Mouse (Mus musculus) retina, postnatal 1 day (tissue): Measurements from ENCODE around the gene Eng.
A peak's percentile ranks its signal among the peaks of the same experiment; 100 is the strongest.

Experiments
- DNase-seq: peaks from one replicate; pipeline ENCODE4 v3.0.0-alpha.2; 2012

Eng gene

GRCm38 (mm10) chr2:32682721-32683417 lies 36.5 kb downstream of the Eng start:
- DNase-seq, result no peak

- DNase-seq, result no peak
Observed at GRCm38 (mm10) chr2:32683701-32684100, 37.3 kb downstream of the Eng start.

DNA sequence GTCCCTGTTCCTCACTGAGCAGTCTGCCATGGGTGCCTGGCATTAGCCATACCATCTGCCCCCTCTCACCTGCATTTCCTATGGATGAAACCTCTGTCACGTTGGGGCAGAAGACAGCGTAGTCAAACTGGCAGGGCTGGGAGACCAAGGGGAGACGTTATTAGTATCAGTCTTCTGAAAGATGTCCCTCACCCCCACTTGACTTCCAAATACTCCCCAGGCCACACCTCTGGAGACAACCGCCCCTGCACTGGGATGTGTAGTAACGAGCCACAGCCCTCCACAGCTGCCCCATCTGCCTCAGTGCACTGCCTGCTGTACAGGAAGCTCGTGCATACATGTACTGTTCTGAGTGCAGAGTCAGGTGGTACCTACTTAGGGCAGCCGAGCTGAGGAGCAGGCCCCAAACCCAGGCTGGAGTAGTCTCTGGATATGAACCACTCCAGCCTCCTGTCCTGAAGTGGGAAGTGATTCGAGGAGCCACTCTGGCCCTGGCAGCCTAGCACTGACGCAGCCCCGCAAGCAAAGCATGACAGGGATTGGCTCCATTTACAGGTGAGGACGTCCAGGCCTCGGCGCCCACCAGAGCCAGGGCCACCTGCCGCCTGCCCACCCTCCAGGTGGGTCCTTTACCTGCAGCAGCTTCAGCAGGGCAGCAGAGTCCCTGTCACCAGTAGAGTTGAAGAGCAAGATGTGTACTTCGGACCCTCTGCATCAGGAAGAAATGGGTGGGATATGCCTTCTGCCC lies 38.5 kb downstream of the Eng start:
- no peak for DNase-seq

GRCm38 (mm10) chr2:32685807-32686206 lies 39.4 kb downstream of the Eng start:
- no peak for DNase-seq

DNA sequence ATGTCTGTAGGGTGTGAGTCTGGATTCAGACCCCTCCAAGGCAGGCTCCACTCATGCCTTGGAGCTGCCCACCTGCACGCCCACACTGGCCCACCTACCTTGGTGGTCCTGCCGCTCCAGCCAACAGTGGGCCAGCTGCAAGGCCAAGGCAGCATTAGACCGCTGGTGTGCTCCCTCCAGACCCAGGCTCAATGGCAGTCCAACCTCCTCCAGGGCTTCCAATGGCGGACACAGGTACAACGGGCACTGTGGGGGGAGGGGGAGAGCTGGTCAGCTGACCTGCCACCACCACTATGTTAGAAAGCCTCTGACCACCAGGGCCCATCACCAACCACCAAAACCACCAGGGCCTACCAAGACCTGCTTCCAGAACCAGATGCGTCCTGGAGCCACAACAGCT lies 40.2 kb downstream of the Eng start:
- DNase-seq, result no peak

DNA sequence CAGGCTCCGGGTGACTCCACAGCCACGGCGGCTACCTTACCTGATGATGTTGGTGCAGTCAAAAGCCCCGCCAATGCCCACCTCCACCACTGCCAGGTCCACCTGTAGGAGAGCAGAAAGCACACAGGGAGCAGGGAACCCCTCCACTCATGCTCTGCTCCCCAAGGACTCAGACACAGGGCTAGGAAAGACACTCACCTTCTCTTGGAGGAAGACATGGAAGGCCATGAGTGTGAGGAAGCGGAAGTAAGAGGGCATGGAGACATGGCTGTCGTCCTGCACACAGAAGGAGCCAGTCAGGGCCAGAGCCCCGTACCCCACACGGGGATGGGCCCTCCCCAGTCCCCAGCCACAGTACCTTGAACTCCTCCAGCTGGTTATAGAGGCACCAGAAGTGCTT lies 41.2 kb downstream of the Eng start:
- DNase-seq, result no peak

DNA sequence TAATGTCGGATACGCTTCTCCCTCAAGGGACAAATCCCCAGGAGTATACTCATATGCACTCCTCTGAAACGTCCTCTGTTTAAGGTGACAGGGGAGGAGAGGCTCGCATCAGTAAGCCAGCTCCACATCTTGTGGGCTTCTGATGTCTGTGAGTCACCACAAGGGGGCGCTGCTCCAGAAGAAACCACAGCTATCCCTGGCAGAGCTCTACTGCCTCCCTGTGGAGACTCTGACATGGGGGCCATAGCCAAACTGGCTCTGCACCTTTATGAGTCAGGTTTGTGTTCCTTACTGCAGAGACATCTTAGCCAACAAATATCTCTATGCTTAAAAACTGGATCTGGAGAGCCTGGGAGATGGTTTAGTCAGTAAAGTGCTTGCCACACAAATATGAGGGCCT lies 43.0 kb downstream of the Eng start:
- peak; percentile 92 for DNase-seq

- no peak for DNase-seq
Observed at GRCm38 (mm10) chr2:32691041-32691440, 44.6 kb downstream of the Eng start.

DNA sequence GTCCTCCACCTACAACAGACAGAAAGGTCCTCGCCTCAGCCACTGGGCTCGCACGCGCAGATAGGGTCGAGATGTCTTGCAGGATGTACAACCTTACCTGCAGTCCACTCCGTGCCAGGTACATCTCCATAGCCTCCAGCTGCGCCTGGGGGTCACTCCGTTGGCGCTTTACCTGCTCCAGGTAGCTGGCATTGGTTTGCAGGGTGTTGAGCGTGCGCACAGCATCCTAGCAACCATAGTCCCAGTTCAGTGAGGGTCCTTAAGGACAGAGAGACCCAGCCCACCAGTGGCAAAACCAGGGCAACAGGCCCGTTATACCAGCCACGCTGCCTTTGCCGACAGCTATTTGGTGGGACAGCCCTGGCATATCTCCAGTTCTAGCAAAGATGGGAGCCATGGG lies 46.1 kb downstream of the Eng start:
- no peak for DNase-seq

GRCm38 (mm10) chr2:32693282-32693681 lies 46.9 kb downstream of the Eng start:
- peak; percentile 26 for DNase-seq

- DNase-seq, result peak; percentile 99
Observed at GRCm38 (mm10) chr2:32693823-32694411, 47.5 kb downstream of the Eng start.

GRCm38 (mm10) chr2:32694691-32695090 lies 48.3 kb downstream of the Eng start:
- DNase-seq, result no peak

GRCm38 (mm10) chr2:32699680-32700079 lies 53.3 kb downstream of the Eng start:
- no peak for DNase-seq

DNA sequence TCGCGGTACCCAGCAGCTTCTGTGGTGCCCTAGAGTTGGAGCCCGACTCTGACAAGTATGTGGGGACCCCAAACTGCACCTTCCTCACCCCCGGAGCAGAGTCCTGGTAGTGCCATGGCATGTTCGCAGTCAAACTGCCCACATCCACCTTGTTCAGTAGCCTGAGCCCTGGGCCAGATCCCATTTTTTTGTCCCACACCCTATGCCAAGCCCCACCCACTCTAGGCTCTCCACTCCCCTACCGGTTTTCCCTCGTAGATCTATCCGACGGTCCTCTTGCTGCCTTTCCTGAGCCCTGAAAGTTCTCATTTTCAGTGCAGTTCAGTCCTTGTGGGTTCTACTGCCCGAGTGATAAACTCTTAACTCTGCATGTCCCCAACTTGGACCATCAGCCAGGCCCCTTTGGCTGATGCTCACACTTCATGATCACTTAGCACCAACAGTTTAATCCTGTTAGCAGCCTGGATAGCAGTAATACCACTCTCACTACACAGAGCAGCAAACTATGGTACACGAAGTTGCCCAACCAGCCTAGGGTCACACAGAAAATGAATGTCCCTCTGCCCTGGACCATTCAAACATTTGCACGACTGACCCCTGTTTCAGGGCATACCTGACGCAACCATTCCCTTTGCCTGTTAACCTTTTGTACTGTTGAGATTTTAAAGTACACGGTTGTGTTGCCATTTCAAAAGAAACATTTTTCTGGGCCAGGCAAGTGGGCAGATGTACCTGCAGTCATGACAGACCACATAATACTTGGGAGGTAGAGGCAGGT lies 54.8 kb downstream of the Eng start:
- no peak for DNase-seq

GRCm38 (mm10) chr2:32703046-32703445 lies 56.7 kb downstream of the Eng start:
- no peak for DNase-seq

- DNase-seq, result no peak
Observed at GRCm38 (mm10) chr2:32704021-32704421, 57.6 kb downstream of the Eng start, which contains the start of gene Fpgs. Gene Fpgs, minus strand, starts transcription at chr2:32704145.

DNA sequence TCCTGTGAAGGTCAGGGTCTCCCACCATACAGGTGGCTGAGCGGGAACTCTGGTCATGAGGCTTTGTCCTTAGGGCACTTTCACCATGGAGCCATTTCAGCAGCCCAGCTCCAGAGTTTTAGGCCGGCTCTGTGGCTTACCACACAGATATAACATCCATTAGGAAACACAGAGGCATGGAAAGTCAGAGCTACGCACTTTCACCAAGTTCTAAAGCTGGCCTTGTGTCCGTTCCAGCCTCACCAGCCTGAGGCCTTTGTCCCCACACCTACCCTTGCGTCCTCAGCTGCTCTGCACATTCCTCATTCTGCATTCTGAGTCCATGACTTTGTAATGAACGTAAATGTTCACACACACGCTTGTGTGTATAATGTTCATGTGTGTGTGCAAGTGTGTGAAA lies 58.6 kb downstream of the Eng start:
- DNase-seq, result no peak

DNA sequence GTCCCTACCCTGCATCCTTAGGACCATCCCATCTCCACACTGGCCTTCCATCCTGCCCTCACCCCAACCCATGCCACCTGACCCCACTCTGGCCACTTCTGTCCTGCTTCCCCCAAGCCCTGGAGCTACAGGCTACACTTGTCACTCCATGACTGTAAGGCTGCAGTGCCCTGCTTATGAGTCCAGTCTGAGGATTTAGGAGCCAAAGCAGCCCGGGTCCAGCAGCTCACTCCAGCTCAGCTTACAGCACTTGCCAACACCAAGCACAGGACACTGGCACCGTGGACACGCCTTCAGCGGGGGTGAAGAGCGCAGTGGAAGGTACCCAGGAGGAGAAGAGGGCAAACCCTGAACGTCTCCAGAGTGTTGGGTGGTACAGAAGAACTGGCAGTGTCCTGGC lies 60.6 kb downstream of the Eng start:
- no peak for DNase-seq

DNA sequence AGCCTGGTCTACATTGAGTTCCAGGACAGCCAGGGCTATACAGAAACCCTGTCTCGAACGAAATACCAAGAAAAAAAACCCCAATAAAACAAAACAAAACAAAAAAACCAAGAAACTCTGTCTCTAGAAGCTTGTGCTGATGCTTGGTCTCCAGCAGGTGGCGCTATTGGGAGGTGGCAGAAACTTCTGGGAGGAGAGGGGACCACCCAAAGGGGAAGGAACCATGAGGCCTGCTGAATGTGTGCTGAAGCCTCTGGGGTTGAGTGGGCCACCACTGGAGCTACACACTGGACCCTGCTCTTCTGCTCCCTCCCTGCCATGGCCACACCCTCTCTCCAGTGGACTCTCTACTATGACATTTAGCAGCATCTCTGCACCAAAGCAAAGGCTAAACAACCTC lies 62.2 kb downstream of the Eng start:
- peak; percentile 90 for DNase-seq

DNA sequence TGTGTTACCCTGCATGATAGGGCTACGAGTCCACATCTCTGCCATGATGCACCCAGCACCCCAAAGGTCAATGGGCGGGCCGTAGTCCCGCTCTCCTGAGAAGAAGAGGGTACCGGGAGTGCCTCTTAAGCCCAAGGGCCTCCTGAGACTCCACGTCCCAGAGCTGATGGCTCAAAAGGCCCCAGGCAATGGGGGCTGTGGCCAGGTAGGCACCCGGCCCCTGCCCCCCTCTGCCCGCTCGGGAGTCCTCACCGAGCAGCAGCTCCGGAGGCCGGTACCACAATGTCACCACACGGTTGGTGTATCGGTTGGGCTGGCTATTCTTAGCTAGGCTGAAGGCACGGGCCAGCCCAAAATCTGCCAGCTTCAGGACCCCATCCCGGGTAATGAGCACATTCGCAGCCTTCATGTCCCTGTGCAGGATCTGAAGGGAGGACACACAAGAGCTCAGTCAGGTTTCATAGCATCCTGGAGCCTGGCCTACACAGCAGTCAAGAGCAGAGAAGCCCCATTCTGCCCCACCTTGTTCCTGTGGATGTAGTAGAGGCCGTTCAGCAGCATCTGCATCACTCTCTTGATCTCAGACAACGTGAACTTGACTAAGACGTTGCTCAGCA lies 63.2 kb downstream of the Eng start:
- no peak for DNase-seq

DNA sequence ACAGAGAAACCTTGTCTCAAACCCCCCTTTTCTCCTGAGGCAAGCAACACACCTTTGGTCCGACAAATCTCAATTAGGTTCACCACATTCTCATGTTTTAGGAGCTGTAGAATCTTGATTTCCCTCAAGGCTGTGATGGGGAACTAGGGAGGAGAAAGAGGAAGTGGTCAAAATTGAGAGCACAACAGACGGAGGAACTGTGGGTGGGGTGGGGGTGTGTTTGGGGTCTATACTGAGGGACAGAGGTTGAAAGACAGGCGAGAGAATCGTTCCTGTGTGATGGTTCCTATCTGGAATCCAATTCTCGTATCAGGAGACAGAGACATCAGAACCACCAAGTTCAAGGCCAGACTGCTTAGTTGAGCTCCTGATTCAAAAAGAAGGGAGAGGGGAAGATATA lies 64.0 kb downstream of the Eng start:
- DNase-seq, result no peak

DNA sequence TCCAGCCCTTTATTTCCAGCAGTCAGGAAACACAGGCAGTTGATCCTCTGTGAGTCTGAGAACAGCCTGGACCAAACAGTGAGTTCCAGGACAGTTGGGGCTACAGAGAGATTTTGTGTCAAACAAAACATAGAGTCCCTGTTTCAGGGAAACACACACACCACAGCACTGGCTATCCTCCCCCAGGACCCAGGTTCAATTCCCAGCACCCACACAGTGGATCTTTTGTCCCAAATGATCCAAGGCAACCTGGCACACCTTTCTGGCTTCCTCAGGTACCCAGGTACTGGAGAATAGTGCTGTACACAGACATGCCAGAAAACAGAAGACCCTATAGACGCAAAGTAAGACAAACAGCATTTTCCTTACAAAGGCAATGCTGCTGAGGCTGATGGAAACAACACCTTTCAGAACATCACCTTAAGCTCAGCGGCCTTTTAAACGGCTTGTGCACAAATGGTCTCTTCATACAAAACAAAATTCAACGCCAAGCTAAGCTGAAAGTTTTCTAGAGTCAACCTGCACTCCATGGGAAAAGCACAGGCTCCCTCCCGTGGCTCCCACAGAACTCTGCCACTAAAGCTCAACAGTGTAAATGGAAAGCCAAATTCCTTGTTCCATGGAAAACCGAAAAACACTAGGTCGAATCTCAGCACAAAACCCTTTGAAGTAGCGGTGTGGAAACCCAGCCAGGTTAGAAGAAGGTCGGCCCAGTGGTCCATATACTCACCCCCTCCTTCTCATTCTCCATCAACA lies 65.1 kb downstream of the Eng start:
- DNase-seq, result no peak
